Mouse (Mus musculus) CH12.LX (cell line): ENCODE data around the gene Nfatc2ip.

Source experiments
- CTCF ChIP-seq, 2 experiments: IDR thresholded peaks in 1 of 2; conservative IDR thresholded peaks in 1 of 2; 2 replicates each; pipeline ENCODE4 v1.5.1; 2011 to 2012; ENCODE audit warnings: low read depth in 2 of 2, low read length in 2 of 2, improper control_type of control experiment in 1 of 2, inconsistent platforms in 1 of 2, mild to moderate bottlenecking in 1 of 2, moderate library complexity in 1 of 2
- MAZ ChIP-seq: IDR thresholded peaks from 2 replicates; pipeline ENCODE4 v1.6.1; 2012; ENCODE audit warnings: low read depth, mild to moderate bottlenecking, inconsistent platforms, low read length, improper control_type of control experiment, moderate library complexity
- USF1 ChIP-seq: IDR thresholded peaks from 2 replicates; pipeline ENCODE4 v1.6.1; 2014; ENCODE audit warnings: low read depth, mild to moderate bottlenecking, inconsistent platforms, low read length, improper control_type of control experiment

GRCm38 (mm10) chr7:126350748-126351418, 45.7 kb downstream of the Nfatc2ip start:
- TF ChIP-seq CTCF (conservative IDR thresholded peaks at IDR 0.05 in 1 of 2, IDR thresholded peaks at IDR 0.05 in 1 of 2; ENCODE audit: low read depth in 2 of 2, low read length in 2 of 2) (no peak), MAZ (no peak), USF1 (no peak)
